Mouse (Mus musculus) lung, embryonic 14.5 days (tissue): ENCODE data around the gene Usp2. TPM values are rescaled to one million over a fixed set of nuclear protein-coding genes. Genes with fewer than 3 reads are reported as not detected.
"Not testable (repeated sequence)": the region's sequence is repeated elsewhere in the genome, so short reads cannot be mapped to it uniquely, and the experiment has no call there.

Experiments used
- ATAC-seq: fragments of 200-750 bp; cut with Nextera tagmentation; 2 replicates; pipeline ENCODE4 v1.8.0; 2017; ENCODE audit warnings: mild to moderate bottlenecking, moderate TSS enrichment, moderate library complexity; ENCODE audit not compliant: insufficient read depth
- DNase-seq: peaks from one replicate; pipeline ENCODE4 v3.0.0-alpha.2; 2015
- H3K27ac ChIP-seq: fragments of 300-500 bp; sonication (generic); 2 replicates; pipeline ENCODE4 v1.5.1; 2014; ENCODE audit warnings: low read depth, mild to moderate bottlenecking, moderate library complexity
- H3K27me3 ChIP-seq: fragments of 300-500 bp; sonication (generic); 2 replicates; pipeline ENCODE4 v1.6.1; 2014; ENCODE audit warnings: low read length, control low read depth; ENCODE audit not compliant: insufficient read depth
- H3K36me3 ChIP-seq: fragments of 300-500 bp; sonication (generic); 2 replicates; pipeline ENCODE4 v1.6.1; 2014; ENCODE audit warnings: control low read depth; ENCODE audit not compliant: insufficient read depth
- H3K4me1 ChIP-seq: fragments of 300-500 bp; sonication (generic); 2 replicates; pipeline ENCODE4 v1.6.1; 2014; ENCODE audit warnings: antibody characterized with exemption, control low read depth; ENCODE audit not compliant: insufficient read depth
- H3K4me2 ChIP-seq: fragments of 300-500 bp; sonication (generic); 2 replicates; pipeline ENCODE4 v1.6.1; 2014; ENCODE audit warnings: mild to moderate bottlenecking
- H3K4me3 ChIP-seq: fragments of 300-500 bp; sonication (generic); 2 replicates; pipeline ENCODE4 v1.5.1; 2014; ENCODE audit warnings: low read depth, low read length
- H3K9ac ChIP-seq: fragments of 300-500 bp; sonication (generic); 2 replicates; pipeline ENCODE4 v1.6.1; 2014
- H3K9me3 ChIP-seq: fragments of 300-500 bp; sonication (generic); 2 replicates; pipeline ENCODE4 v1.6.1; 2016; ENCODE audit warnings: low read depth, low read length, control low read depth
- CTCF ChIP-seq: IDR thresholded peaks from 2 replicates; pipeline ENCODE4 v1.5.1; 2016; ENCODE audit warnings: antibody characterized with exemption, low read depth
- WGBS: fragments of 180-500 bp; shearing (Covaris S2); extraction: QIAGEN DNeasy Blood & Tissue Kit; methylation state at CpG from one replicate; pipeline ENCODE4 v1.1.7; 2014; 5-methylcytosine and 5-hydroxymethylcytosine counted together
- polyA plus RNA-seq: library from polyadenylated mRNA; unstranded; fragments of >200 nt; fragmentation: Nextera tagmentation; extraction: Ambion mirVana; gene quantifications from 2 replicates; pipeline ENCODE4 v1.2.1, GENCODE M21; 2014

Usp2 gene
- polyA plus RNA-seq, 1 experiment from 2014 or later: 7.5 TPM

DNA sequence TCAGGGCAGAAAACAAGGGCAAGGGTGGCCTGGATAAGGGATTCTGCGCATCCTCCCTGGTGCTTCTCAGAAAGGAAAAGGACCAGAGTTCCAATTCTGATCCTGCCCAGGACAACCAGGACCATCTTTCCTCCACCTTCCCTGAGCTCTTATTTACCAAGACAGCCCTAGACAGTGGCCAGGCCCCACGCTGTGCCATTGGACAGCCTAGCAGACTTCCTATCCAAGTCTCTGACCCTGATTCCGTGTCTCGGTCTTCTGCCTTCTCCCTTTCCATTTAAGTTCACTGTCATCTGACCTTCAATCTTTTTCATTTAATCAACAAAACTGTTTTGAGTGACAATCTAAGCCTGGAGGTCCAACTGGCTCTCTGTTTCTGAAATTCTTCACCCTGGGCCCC lies 39.8 kb downstream of the Usp2 start:
- H3K9me3 ChIP-seq: no peaks in the 10 kb centered on the region
- no peaks in the 10 kb centered on the region for H3K27me3 ChIP-seq
- peak overlapping the region; percentile 59; the same call in 1 of the 2 replicates for H3K4me2 ChIP-seq
- H3K9ac ChIP-seq: no peak overlapping the region
- DNase-seq (no peak), ATAC-seq (no peak)
- H3K36me3 ChIP-seq: peaks cover 47% of the 10 kb centered on the region
- 60% methylated on average over 4 of the region's 4 CpGs for WGBS
- peaks cover 27% of the 10 kb centered on the region for H3K4me1 ChIP-seq
- no peak for TF ChIP-seq CTCF
- peak overlapping the region; percentile 91 for H3K27ac ChIP-seq
- H3K4me3 ChIP-seq: no peak overlapping the region

DNA sequence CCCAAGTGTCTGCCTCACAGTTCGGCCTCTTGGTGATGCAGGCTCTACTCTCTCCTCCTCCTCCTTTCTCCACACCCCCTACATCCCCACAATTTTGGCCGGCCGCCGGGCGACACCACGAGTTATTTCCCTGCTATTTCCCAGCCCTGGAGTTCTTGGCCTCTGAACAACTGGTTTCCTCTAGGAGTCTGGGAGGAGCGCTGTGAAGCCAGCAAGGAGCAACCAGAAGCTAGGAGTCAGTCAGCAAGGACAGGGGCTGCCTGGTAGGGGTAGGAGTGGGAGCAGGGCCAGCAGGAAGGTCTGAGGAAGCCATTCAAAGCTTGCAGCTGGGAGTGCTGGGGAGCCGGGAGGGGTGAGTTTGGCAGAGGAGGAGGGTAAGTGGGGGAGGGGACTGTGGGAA lies 40.3 kb downstream of the Usp2 start, which contains the start of gene C1qtnf5:
C1qtnf5 (plus strand) TSS at position 136 of the 400 bp plus-strand sequence.
- H3K9ac ChIP-seq: peak within 1 kb of the TSS; percentile 20; the same call in 1 of the 2 replicates
- H3K9me3 ChIP-seq: no peaks in the 10 kb centered on the region
- DNase-seq (peak; percentile 95), ATAC-seq (peak; percentile 85)
- peak; percentile 15; the same call in 1 of the 2 replicates for TF ChIP-seq CTCF
- H3K4me3 ChIP-seq: peak within 1 kb of the TSS; percentile 27
- peak within 1 kb of the TSS; percentile 91 for H3K27ac ChIP-seq
- H3K36me3 ChIP-seq: peaks cover 47% of the 10 kb centered on the region
- 21% methylated on average over 8 of the region's 8 CpGs for WGBS
- no peaks in the 10 kb centered on the region for H3K27me3 ChIP-seq
- H3K4me2 ChIP-seq: peak within 1 kb of the TSS; percentile 59
- H3K4me1 ChIP-seq: peaks cover 27% of the 10 kb centered on the region

DNA sequence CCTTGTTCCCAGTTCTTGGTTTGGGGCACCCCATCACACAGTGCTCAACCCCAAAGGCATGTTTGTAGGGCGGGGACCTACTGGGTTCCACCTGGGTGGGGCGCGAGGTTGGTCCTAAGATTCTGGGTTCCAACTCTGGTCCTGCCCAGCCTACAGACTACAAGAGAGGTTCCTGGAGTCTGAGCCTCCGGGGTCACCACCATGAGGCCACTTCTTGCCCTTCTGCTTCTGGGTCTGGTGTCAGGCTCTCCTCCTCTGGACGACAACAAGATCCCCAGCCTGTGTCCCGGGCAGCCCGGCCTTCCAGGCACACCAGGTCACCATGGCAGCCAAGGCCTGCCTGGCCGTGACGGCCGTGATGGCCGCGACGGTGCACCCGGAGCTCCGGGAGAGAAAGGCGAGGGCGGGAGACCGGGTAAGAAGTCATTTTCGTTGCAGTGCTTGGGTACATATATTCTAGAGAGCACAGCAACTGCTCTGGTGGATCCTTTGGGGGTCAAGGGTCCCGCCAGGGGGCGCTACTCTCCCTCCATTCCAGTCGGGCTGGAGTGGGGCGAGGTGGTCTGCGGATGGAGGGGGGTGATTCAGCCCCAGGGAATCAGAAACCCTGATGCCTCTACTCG lies 40.8 kb downstream of the Usp2 start:
- H3K4me2 ChIP-seq: peak overlapping the region; percentile 59
- peak overlapping the region; percentile 20; the same call in 1 of the 2 replicates for H3K9ac ChIP-seq
- H3K9me3 ChIP-seq: no peaks in the 10 kb centered on the region
- 45% methylated on average over 25 of the region's 25 CpGs for WGBS
- no peaks in the 10 kb centered on the region for H3K27me3 ChIP-seq
- H3K27ac ChIP-seq: peak overlapping the region; percentile 91
- H3K36me3 ChIP-seq: peaks cover 47% of the 10 kb centered on the region
- H3K4me1 ChIP-seq: peaks cover 27% of the 10 kb centered on the region
- peak; percentile 53 for TF ChIP-seq CTCF
- H3K4me3 ChIP-seq: peak overlapping the region; percentile 27
- DNase-seq (peak; percentile 61), ATAC-seq (no peak; the same call in none of the 2 replicates)

DNA sequence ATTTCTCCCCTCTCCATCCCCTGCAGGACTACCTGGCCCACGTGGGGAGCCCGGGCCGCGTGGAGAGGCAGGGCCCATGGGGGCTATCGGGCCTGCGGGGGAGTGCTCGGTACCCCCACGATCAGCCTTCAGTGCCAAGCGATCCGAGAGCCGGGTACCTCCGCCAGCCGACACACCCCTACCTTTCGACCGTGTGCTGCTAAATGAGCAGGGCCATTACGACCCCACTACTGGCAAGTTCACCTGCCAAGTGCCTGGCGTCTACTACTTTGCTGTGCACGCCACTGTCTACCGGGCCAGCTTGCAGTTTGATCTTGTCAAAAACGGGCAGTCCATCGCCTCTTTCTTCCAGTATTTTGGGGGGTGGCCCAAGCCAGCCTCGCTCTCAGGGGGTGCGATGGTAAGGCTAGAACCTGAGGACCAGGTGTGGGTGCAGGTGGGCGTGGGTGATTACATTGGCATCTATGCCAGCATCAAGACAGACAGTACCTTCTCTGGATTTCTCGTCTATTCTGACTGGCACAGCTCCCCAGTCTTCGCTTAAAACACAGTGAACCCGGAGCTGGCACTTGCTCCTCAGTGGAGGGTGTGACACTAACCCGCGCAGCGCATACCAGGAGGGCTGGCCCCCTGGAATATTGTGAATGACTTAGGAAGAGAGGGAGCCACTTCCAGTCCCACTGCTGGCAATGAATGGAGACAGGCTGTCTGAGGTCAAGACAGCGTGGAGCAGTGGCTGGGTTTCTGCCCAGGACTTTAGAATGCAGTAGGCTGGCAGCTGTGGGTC lies 41.6 kb downstream of the Usp2 start:
- H3K27ac ChIP-seq: no peak overlapping the region
- H3K4me2 ChIP-seq: peak overlapping the region; percentile 59
- H3K4me1 ChIP-seq: peaks cover 27% of the 10 kb centered on the region
- peaks cover 47% of the 10 kb centered on the region for H3K36me3 ChIP-seq
- H3K27me3 ChIP-seq: no peaks in the 10 kb centered on the region
- no peak for ATAC-seq
- no peak for TF ChIP-seq CTCF
- H3K9me3 ChIP-seq: no peaks in the 10 kb centered on the region
- no peak overlapping the region for H3K9ac ChIP-seq
- WGBS: 80% methylated on average over 31 of the region's 31 CpGs
- DNase-seq: no peak
- peak overlapping the region; percentile 27; the same call in 1 of the 2 replicates for H3K4me3 ChIP-seq

DNA sequence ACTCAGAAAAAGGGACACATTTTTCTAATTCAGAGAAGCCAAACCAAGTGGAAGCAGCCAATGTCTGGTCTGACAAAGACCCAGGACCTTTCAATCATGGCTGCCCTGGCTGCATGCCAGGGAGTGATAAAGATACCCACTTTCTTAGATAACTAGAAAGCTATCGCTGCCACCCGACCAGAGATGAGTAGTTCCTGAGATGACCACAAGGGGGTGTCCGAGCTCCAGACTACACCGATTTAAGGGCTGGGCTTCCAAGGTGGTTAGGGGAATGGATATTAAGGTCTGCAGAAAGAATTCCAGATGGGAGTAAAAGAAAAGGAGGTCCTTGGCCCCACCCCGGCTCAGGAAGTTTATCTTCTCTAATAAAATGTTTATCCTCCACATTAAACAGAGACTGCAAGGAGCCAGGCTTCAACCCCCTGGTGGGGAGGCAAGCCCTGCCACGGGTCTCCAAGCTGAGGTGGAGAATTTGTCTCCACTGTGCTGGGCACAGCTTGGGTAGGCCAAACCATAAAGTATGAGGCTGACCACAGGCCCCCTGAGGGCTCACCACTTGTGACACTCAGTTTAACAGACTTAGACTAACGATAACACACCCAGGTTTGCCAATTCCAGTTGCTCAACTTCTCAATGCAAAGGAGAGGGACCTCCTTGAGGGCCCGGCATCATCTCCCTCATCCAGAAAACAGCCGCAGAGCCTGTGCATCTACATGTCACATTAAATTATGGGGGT lies 42.7 kb downstream of the Usp2 start:
- Histone ChIP-seq H3K27ac (no peak overlapping the region), H3K36me3 (peaks cover 41% of the 10 kb centered on the region), H3K9me3 (no peaks in the 10 kb centered on the region), H3K27me3 (no peaks in the 10 kb centered on the region), H3K4me2 (peak overlapping the region; percentile 59), H3K9ac (peak overlapping the region; percentile 41; the same call in 1 of the 2 replicates), H3K4me1 (peaks cover 27% of the 10 kb centered on the region), H3K4me3 (peak overlapping the region; percentile 27)
- DNase-seq (peak; percentile 87), ATAC-seq (no peak)
- TF ChIP-seq CTCF: peak; percentile 85
- 18% methylated on average over 9 of the region's 9 CpGs for WGBS

DNA sequence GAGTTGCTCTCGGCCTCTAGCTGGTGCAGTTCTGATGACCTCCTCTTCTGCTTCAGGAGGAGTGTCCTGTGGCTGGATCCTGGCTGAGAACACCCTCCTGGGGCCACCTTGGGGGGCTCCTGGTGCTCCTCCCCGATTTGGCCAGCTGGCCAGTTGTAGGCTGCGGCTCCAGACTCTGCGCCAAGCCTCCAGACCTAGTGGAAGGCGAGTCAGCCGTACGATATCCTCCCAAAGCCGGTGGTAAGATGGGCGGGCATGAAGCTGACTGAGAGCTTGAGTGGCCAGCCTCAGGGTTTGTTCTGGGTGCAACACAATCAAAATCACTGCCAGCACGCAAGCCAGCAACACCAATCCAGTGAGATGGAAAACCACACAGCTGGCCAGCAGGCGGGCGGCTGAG lies 45.1 kb downstream of the Usp2 start:
- H3K9ac ChIP-seq: not testable (repeated sequence)
- 48% methylated on average over 10 of the region's 12 CpGs for whole genome bisulfite sequencing

More for the DNA sequence above, 45.1 kb downstream of the Usp2 start:
- H3K27me3 ChIP-seq, ATAC-seq, H3K27ac ChIP-seq, H3K9me3 ChIP-seq, DNase-seq: not testable (repeated sequence)
- Histone ChIP-seq H3K4me3 (peak overlapping the region; percentile 74; the same call in 1 of the 2 replicates), H3K36me3 (peaks cover 29% of the 10 kb centered on the region), H3K4me1 (peaks cover 21% of the 10 kb centered on the region), H3K4me2 (peak overlapping the region; percentile 60)
